Mouse (Mus musculus) kidney, postnatal 25 days (tissue): ENCODE measurements around the gene Crim1.

ENCODE experiments used
- DNase-seq, 2 experiments: peaks; one replicate each; pipeline ENCODE4 v3.0.0; 2021; ENCODE audit warnings: mixed read lengths in 2 of 2

Gene Crim1

GRCm38 (mm10) chr17:78211881-78212280, 11.8 kb downstream of the Crim1 start:
- no peak for DNase-seq

- DNase-seq, result peak; percentile 37 to 70
These were observed 13.1 kb downstream of the Crim1 start for GRCm38 (mm10) chr17:78213128-78213527.

GRCm38 (mm10) chr17:78216526-78216925, 16.5 kb downstream of the Crim1 start:
- peak; percentile 23 to 57 for DNase-seq

GRCm38 (mm10) chr17:78217406-78217805, 17.4 kb downstream of the Crim1 start:
- no peak for DNase-seq

- peak in 1 of 2 experiments; percentile 39 for DNase-seq
These were observed 18.6 kb downstream of the Crim1 start for GRCm38 (mm10) chr17:78218506-78219232.

GRCm38 (mm10) chr17:78221007-78221642, 21.1 kb downstream of the Crim1 start:
- peak; percentile 76 to 84 for DNase-seq

GRCm38 (mm10) chr17:78221860-78222259, 21.8 kb downstream of the Crim1 start:
- DNase-seq, result peak in 1 of 2 experiments; percentile 54

- no peak for DNase-seq
These were observed 23.9 kb downstream of the Crim1 start for GRCm38 (mm10) chr17:78223988-78224387.

- peak; percentile 78 to 93 for DNase-seq
These were observed 25.5 kb downstream of the Crim1 start for GRCm38 (mm10) chr17:78225547-78225946.

- DNase-seq, result no peak
These were observed 27.2 kb downstream of the Crim1 start for GRCm38 (mm10) chr17:78227211-78227610.

- no peak for DNase-seq
These were observed 31.5 kb downstream of the Crim1 start for GRCm38 (mm10) chr17:78231567-78231966.

- DNase-seq, result no peak
These were observed 32.7 kb downstream of the Crim1 start for GRCm38 (mm10) chr17:78232703-78233102.

- DNase-seq, result no peak
These were observed 33.8 kb downstream of the Crim1 start for GRCm38 (mm10) chr17:78233873-78234272.

GRCm38 (mm10) chr17:78236126-78236525, 36.1 kb downstream of the Crim1 start:
- DNase-seq, result no peak

GRCm38 (mm10) chr17:78237954-78238353, 37.9 kb downstream of the Crim1 start:
- no peak for DNase-seq

GRCm38 (mm10) chr17:78240161-78240560, 40.1 kb downstream of the Crim1 start:
- no peak for DNase-seq

GRCm38 (mm10) chr17:78241238-78241637, 41.2 kb downstream of the Crim1 start:
- DNase-seq, result no peak

GRCm38 (mm10) chr17:78244752-78245151, 44.7 kb downstream of the Crim1 start:
- DNase-seq, result peak; percentile 43 to 55

GRCm38 (mm10) chr17:78245444-78245843, 45.4 kb downstream of the Crim1 start:
- DNase-seq, result no peak

- DNase-seq, result peak in 1 of 2 experiments; percentile 46
These were observed 46.8 kb downstream of the Crim1 start for GRCm38 (mm10) chr17:78246634-78247383.

- no peak for DNase-seq
These were observed 48.1 kb downstream of the Crim1 start for GRCm38 (mm10) chr17:78248197-78248596.

GRCm38 (mm10) chr17:78248943-78249342, 48.9 kb downstream of the Crim1 start:
- no peak for DNase-seq

- DNase-seq, result peak; percentile 52 to 73
These were observed 50.3 kb downstream of the Crim1 start for GRCm38 (mm10) chr17:78250149-78250938.
